Mouse (Mus musculus) heart, adult 2 months (tissue): ENCODE results near the gene Slc4a10.

Experiments
- CTCF ChIP-seq: fragments of 200-600 bp; IDR thresholded peaks from 2 replicates; pipeline ENCODE4 v1.8.1; 2022; ENCODE audit warnings: antibody characterized with exemption, mild to moderate bottlenecking, moderate library complexity
- EP300 ChIP-seq: fragments of 200-500 bp; IDR thresholded peaks from 2 replicates; pipeline ENCODE4 v1.6.1; 2011; ENCODE audit warnings: low read depth, low read length, control low read depth; ENCODE audit not compliant: insufficient read depth
- POLR2A ChIP-seq: fragments of 200-500 bp; IDR thresholded peaks from 2 replicates; pipeline ENCODE4 v1.6.1; 2011; ENCODE audit warnings: mild to moderate bottlenecking, low read depth, low read length, control low read depth; ENCODE audit not compliant: insufficient read depth

DNA sequence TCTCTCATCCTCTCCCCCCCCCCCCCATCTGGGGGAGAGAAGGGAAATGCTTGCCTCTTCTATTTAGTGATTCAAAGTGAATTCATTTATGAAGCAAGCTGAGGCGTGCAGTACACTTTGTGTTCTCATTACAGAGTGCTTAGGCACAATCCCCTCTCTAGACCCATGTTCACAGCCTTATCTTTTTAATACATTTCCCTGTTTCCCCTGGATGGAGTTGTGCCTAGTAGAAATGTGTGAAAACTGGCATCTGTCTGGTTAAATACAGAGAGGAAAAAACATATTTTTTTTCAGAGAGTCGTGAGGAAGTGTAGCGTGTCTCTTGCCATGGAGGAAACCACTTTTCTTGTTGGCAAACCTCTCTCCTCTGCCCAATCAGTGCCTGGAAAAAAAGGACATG is 315.3 kb downstream of the Slc4a10 start:
- TF ChIP-seq CTCF (no peak), POLR2A (no peak), EP300 (no peak)
